Mouse (Mus musculus) neural tube, embryonic 11.5 days (tissue): ENCODE measurements around the gene Gm11549. TPM values are rescaled to one million over a fixed set of nuclear protein-coding genes. Genes with fewer than 3 reads are reported as not detected.

Source experiments
- ATAC-seq: fragments of 200-750 bp; cut with Nextera tagmentation; 2 replicates; pipeline ENCODE4 v1.8.0; 2017; ENCODE audit warnings: moderate number of reproducible peaks, mild to moderate bottlenecking, moderate TSS enrichment, moderate library complexity; ENCODE audit not compliant: insufficient read depth, low FRiP score, low TSS enrichment
- DNase-seq: peaks from one replicate; pipeline ENCODE4 v3.0.0-alpha.2; 2015; ENCODE audit warnings: low spot score
- H3K27ac ChIP-seq: fragments of 300-500 bp; sonication (generic); 2 replicates; pipeline ENCODE4 v1.5.1; 2014; ENCODE audit warnings: low read depth, mild to moderate bottlenecking, low read length
- H3K27me3 ChIP-seq: fragments of 300-500 bp; sonication (generic); 2 replicates; pipeline ENCODE4 v1.6.1; 2014; ENCODE audit warnings: mild to moderate bottlenecking, low read length, mixed read lengths; ENCODE audit not compliant: control insufficient read depth, insufficient read depth
- H3K36me3 ChIP-seq: fragments of 300-500 bp; sonication (generic); 2 replicates; pipeline ENCODE4 v1.6.1; 2014; ENCODE audit warnings: mild to moderate bottlenecking, low read length, moderate library complexity, mixed read lengths; ENCODE audit not compliant: control insufficient read depth, insufficient read depth
- H3K4me1 ChIP-seq: fragments of 300-500 bp; sonication (generic); 2 replicates; pipeline ENCODE4 v1.6.1; 2014; ENCODE audit warnings: low read length, mixed read lengths; ENCODE audit not compliant: control insufficient read depth, insufficient read depth
- H3K4me2 ChIP-seq: fragments of 300-500 bp; sonication (generic); 2 replicates; pipeline ENCODE4 v1.6.1; 2014; ENCODE audit warnings: low read depth, mild to moderate bottlenecking, moderate library complexity
- H3K4me3 ChIP-seq: fragments of 300-500 bp; sonication (generic); 2 replicates; pipeline ENCODE4 v1.5.1; 2014; ENCODE audit warnings: low read depth, low read length
- H3K9ac ChIP-seq: fragments of 300-500 bp; sonication (generic); 2 replicates; pipeline ENCODE4 v1.6.1; 2014; ENCODE audit warnings: mild to moderate bottlenecking, low read length
- H3K9me3 ChIP-seq: fragments of 300-500 bp; sonication (generic); 2 replicates; pipeline ENCODE4 v1.6.1; 2016; ENCODE audit warnings: low read length; ENCODE audit not compliant: control insufficient read depth
- WGBS: fragments of 180-500 bp; shearing (Covaris S2); extraction: QIAGEN DNeasy Blood & Tissue Kit; methylation state at CpG from one replicate; pipeline ENCODE4 v1.1.7; 2014; 5-methylcytosine and 5-hydroxymethylcytosine counted together
- polyA plus RNA-seq: library from polyadenylated mRNA; unstranded; fragments of >200 nt; fragmentation: Nextera tagmentation; extraction: Ambion mirVana; gene quantifications from 2 replicates; pipeline ENCODE4 v1.2.1, GENCODE M21; 2014

The Gm11549 gene
- polyA plus RNA-seq, 1 experiment from 2014 or later: 0.16 TPM

DNA sequence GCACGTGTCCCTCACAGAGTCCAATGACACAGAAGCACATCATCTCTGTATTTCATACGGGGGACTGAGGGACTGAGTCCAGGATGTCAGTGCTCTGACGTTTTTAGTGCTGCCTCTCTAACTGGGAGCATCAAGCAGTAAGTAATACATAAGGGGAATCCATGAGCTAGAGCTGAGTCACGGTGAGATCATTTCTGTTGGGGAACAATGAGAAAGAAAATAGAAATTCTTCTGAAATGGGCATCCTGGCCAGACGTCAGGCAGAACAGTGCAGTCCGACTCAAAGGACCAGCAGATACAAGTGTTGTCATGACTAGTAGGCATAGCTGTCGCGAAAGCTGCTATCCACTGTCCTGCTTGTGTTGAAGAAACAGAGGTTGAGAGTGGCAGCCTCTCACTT, 20.6 kb downstream of the Gm11549 start:
- WGBS: 87% methylated on average over 8 of the region's 8 CpGs
- Histone ChIP-seq H3K9me3 (no peaks in the 10 kb centered on the region), H3K36me3 (no peaks in the 10 kb centered on the region), H3K9ac (no peak overlapping the region), H3K27ac (no peak overlapping the region), H3K4me3 (no peak overlapping the region), H3K4me1 (no peaks in the 10 kb centered on the region), H3K27me3 (no peaks in the 10 kb centered on the region), H3K4me2 (no peak overlapping the region)
- DNase-seq (no peak), ATAC-seq (no peak)

DNA sequence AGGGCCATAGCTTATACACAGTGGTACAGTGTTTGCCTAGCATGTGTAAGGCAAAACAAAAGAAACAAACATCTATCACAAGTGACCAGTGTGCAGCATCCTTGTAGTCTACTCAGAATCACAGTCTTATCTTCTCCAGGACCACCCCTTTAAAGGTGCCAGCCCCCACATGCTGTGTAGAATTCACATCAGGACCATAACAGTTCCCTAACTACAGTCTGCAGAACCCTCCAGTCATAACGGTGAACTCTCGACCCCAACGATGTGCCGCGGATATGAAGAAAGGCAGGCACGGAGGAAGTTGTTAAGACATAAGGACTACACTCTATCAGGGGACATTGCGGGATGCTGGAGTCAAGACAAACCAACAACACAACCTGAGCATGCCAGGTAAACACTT, 22.2 kb downstream of the Gm11549 start:
- Histone ChIP-seq H3K9me3 (no peaks in the 10 kb centered on the region), H3K4me1 (no peaks in the 10 kb centered on the region), H3K4me3 (no peak overlapping the region), H3K9ac (no peak overlapping the region), H3K4me2 (no peak overlapping the region), H3K27me3 (no peaks in the 10 kb centered on the region), H3K36me3 (no peaks in the 10 kb centered on the region), H3K27ac (no peak overlapping the region)
- DNase-seq: no peak
- 92% methylated on average over 7 of the region's 7 CpGs for WGBS
- no peak for ATAC-seq

GRCm38 (mm10) chr3:36498224-36498623, 23.4 kb downstream of the Gm11549 start:
- WGBS: 86% methylated on average over 6 of the region's 6 CpGs
- H3K27me3 ChIP-seq: no peaks in the 10 kb centered on the region
- no peak for DNase-seq

DNA sequence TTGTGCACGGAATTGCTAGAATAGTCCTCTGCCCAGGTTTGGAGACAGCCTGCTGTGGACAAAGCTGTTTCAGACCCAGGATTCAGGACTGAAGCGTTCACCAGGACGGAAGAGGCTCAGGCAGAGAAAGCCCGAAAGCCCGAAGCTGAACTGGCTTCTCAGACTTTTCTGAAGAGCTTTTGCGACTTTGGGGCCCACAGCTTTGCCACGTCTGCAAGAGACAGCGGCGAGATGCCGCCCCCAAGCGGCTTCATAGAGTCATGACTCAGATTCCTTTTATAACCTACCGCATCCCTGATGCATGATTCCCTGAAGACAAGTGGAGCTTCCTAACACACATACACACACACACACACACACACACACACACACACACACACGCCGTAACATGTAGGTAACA, 24.9 kb downstream of the Gm11549 start:
- H3K27me3 ChIP-seq: no peaks in the 10 kb centered on the region
- H3K9me3 ChIP-seq: no peaks in the 10 kb centered on the region
- H3K9ac ChIP-seq: no peak overlapping the region
- H3K4me3 ChIP-seq: no peak overlapping the region
- ATAC-seq (no peak), DNase-seq (peak; percentile 81)
- WGBS: 22% methylated on average over 14 of the region's 14 CpGs
- no peaks in the 10 kb centered on the region for H3K4me1 ChIP-seq
- H3K4me2 ChIP-seq: no peak overlapping the region
- H3K36me3 ChIP-seq: no peaks in the 10 kb centered on the region
- H3K27ac ChIP-seq: no peak overlapping the region

More at GRCm38 (mm10) chr3:36498224-36498623, 23.4 kb downstream of the Gm11549 start:
- Histone ChIP-seq H3K36me3 (no peaks in the 10 kb centered on the region), H3K4me3 (no peak overlapping the region), H3K27ac (no peak overlapping the region), H3K9me3 (no peaks in the 10 kb centered on the region), H3K9ac (no peak overlapping the region), H3K4me2 (no peak overlapping the region), H3K4me1 (no peaks in the 10 kb centered on the region)
- no peak for ATAC-seq

DNA sequence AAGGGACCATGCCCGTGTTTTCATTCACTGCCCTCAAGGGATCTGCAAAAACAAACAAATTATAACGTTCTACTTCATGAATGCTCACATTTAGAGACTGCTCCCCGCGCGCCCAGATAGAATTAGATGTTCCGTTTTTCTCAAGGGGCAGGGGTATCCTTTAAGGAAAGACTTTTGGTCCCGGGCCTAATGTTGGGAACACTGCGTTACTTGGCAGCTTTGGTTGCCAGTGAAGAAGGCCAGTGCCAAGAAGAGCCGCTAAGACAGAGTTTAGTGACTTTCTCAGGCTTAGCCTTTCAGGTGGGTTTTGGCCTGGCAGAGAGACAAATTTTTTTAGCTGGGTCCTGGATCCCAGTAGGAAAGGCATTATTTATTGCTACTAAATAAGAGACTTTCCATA, 25.3 kb downstream of the Gm11549 start:
- Histone ChIP-seq H3K27me3 (no peaks in the 10 kb centered on the region), H3K4me1 (no peaks in the 10 kb centered on the region), H3K27ac (no peak overlapping the region), H3K9ac (no peak overlapping the region), H3K9me3 (no peaks in the 10 kb centered on the region), H3K36me3 (no peaks in the 10 kb centered on the region), H3K4me3 (no peak overlapping the region), H3K4me2 (no peak overlapping the region)
- 88% methylated on average over 9 of the region's 9 CpGs for WGBS
- ATAC-seq: no peak
- no peak for DNase-seq

DNA sequence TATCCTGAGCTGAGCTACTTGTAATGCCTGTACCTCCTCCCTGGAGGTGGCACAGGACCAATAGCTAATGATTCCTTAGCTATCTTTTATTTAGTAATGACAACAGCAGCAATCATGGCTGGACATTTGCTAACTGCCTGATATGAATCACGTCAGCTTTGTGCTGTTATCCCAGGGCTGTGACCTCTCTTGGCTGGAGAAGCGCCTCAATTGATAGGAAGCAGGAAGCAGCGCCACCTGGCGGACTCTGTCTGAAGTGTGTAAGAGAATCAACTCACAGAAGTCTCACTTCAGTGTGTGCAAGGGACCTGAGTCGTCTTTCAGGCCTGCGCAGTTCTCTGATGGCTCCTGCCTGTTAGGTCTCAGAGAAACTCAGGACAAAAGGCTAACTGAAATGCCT, 26.2 kb downstream of the Gm11549 start:
- no peak overlapping the region for H3K4me3 ChIP-seq
- no peaks in the 10 kb centered on the region for H3K9me3 ChIP-seq
- no peaks in the 10 kb centered on the region for H3K36me3 ChIP-seq
- no peak overlapping the region for H3K9ac ChIP-seq
- no peaks in the 10 kb centered on the region for H3K27me3 ChIP-seq
- no peak overlapping the region for H3K4me2 ChIP-seq
- H3K27ac ChIP-seq: no peak overlapping the region
- ATAC-seq: peak; percentile 81
- H3K4me1 ChIP-seq: no peaks in the 10 kb centered on the region
- WGBS: 10% methylated on average over 6 of the region's 6 CpGs
- DNase-seq: peak; percentile 86

- Histone ChIP-seq H3K4me2 (no peak overlapping the region), H3K27ac (no peak overlapping the region), H3K4me3 (no peak overlapping the region), H3K27me3 (no peaks in the 10 kb centered on the region), H3K4me1 (no peaks in the 10 kb centered on the region), H3K9me3 (no peaks in the 10 kb centered on the region), H3K36me3 (no peaks in the 10 kb centered on the region), H3K9ac (no peak overlapping the region)
- ATAC-seq: no peak
- 89% methylated on average over 2 of the region's 2 CpGs for WGBS
- DNase-seq: no peak
Observed at GRCm38 (mm10) chr3:36494613-36495012, 27.0 kb downstream of the Gm11549 start.

DNA sequence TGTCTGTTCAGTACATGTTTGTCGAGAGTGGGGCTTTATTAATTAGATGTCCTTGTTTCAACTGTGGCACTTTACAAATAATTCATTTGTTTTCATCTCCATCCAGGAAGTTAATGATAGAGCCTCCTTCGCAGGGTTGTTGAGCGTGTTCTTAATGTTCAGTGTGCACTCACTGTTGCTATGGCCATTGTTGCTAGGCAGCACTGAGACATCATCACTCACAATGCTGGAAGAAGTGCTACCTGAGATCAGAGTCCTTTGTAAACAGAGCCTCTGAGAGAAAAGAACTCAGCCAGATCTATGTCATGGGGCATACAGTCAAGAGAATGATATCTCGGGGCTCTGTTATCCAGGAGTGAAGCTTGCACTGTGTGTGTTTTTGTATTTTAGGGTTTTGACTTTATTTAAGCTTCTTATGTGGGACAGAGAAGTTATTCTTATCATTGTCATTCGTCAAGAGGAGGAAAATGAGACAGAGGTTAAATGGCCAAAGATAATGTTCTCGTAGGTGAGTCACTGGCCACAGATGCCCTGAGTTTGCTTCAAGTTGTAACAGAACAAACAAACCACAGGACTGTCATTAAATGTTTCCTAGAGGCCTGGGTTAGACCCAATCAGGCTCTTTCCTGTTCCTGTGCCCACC, 27.9 kb downstream of the Gm11549 start:
- H3K9me3 ChIP-seq: no peaks in the 10 kb centered on the region

GRCm38 (mm10) chr3:36492716-36493391, 28.8 kb downstream of the Gm11549 start:
- H3K27me3 ChIP-seq: no peaks in the 10 kb centered on the region
- ATAC-seq (no peak), DNase-seq (no peak)
- no peaks in the 10 kb centered on the region for H3K36me3 ChIP-seq
- WGBS: 91% methylated on average over 9 of the region's 9 CpGs
- H3K4me2 ChIP-seq: no peak overlapping the region
- no peak overlapping the region for H3K9ac ChIP-seq
- no peaks in the 10 kb centered on the region for H3K9me3 ChIP-seq
- H3K27ac ChIP-seq: no peak overlapping the region
- no peaks in the 10 kb centered on the region for H3K4me1 ChIP-seq
- H3K4me3 ChIP-seq: no peak overlapping the region

More for the DNA sequence above, 27.9 kb downstream of the Gm11549 start:
- Histone ChIP-seq H3K27me3 (no peaks in the 10 kb centered on the region), H3K4me1 (no peaks in the 10 kb centered on the region), H3K36me3 (no peaks in the 10 kb centered on the region), H3K27ac (no peak overlapping the region), H3K9ac (no peak overlapping the region), H3K4me3 (no peak overlapping the region), H3K4me2 (no peak overlapping the region)
- WGBS: 75% methylated on average over 6 of the region's 6 CpGs
- ATAC-seq: no peak
- DNase-seq: no peak
